ENCODE assay signal across 37 mouse cellular contexts in the genomic region with DNA sequence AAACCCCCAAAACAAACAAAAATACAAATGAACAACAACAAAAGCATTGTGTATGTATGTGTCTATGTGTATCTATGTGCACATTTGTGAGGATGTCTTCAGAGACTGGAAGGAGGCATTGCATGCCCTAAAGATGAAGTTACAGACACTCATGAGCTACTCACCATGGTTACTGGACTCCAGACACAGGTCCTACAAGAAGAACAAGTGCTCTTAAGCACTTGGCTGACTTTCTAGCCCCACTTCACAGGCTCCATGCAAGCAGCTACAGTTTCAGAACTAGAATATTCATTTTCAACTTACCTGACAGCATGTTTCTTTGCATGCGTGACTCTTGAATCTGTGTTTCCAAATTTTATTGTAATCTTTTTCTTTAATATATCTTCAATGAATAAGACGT. TPM values are rescaled to one million over a fixed set of nuclear protein-coding genes. Genes with fewer than 3 reads are reported as not detected.
"Had no signal": no experiment of that assay in that cellular context is flagged by ENCODE, and none has a peak within 500 bp of the region (broad histone marks: within the 10 kb centered on the region; RNA-seq: fewer than 3 reads in every experiment).

No protein-coding gene starts in this region.

- H3K9me3 ChIP-seq: heart, embryonic 10.5 days; heart, embryonic 12.5 days; hindbrain, embryonic 10.5 days; hindbrain, embryonic 12.5 days; intestine, embryonic 15.5 days; limb, embryonic 10.5 days had no signal

- H3K9ac ChIP-seq: heart, embryonic 12.5 days; hindbrain, embryonic 12.5 days; hindbrain, embryonic 14.5 days; intestine, embryonic 15.5 days; limb, embryonic 12.5 days had no signal

- DNase-seq: gastrocnemius, adult 2 months; gastrocnemius, postnatal 10 days; gastrocnemius, postnatal 25 days; heart, adult 18-20 months; heart, postnatal 10 days; heart, postnatal 4 days; kidney, adult 18-20 months; kidney, adult 8-10 months; kidney, postnatal 10 days; kidney, postnatal 25 days; kidney, postnatal 4 days had no signal

- H3K4me2 ChIP-seq: heart, embryonic 12.5 days; hindbrain, embryonic 12.5 days; hindbrain, embryonic 14.5 days; intestine, embryonic 15.5 days; limb, embryonic 12.5 days had no signal

- H3K36me3 ChIP-seq: heart, embryonic 10.5 days; heart, embryonic 12.5 days; hindbrain, embryonic 10.5 days; hindbrain, embryonic 12.5 days; intestine, embryonic 15.5 days; limb, embryonic 10.5 days; limb, embryonic 12.5 days had no signal

- H3K4me3 ChIP-seq: gastrocnemius, adult 2 months; heart, embryonic 10.5 days; heart, embryonic 12.5 days; hindbrain, embryonic 10.5 days; hindbrain, embryonic 12.5 days; intestine, embryonic 15.5 days; layer of hippocampus, adult 2 months; left cerebral cortex, adult 2 months; limb, embryonic 10.5 days; limb, embryonic 12.5 days had no signal

- H3K27ac ChIP-seq: gastrocnemius, adult 2 months; heart, embryonic 10.5 days; hindbrain, embryonic 10.5 days; hindbrain, embryonic 12.5 days; hindbrain, embryonic 14.5 days; intestine, embryonic 15.5 days; layer of hippocampus, adult 2 months; left cerebral cortex, adult 2 months; limb, embryonic 10.5 days; limb, embryonic 12.5 days had no signal

- H3K4me1 ChIP-seq: heart, embryonic 10.5 days; heart, embryonic 12.5 days; hindbrain, embryonic 10.5 days; hindbrain, embryonic 12.5 days; intestine, embryonic 15.5 days; limb, embryonic 10.5 days; limb, embryonic 12.5 days had no signal

- H3K27me3 ChIP-seq: heart, embryonic 12.5 days; hindbrain, embryonic 12.5 days; intestine, embryonic 15.5 days; limb, embryonic 12.5 days had no signal

- ATAC-seq: hindbrain, embryonic 16.5 days; inflammation-experienced regulatory T-cells, adult 6 months; intestine, embryonic 15.5 days; intestine, postnatal 0 days had no signal

RNA-seq across cellular contexts. Expression of gene Gm6614, which starts 24.6 kb away (rescaled TPM):
- total RNA-seq: gastrocnemius, adult 2 months; gastrocnemius, postnatal 10 days; gastrocnemius, postnatal 25 days; gastrocnemius, postnatal 4 days; granulocyte monocyte progenitor cell, adult 5-6 weeks; heart, adult 18-20 months; heart, adult 8-10 months; heart, postnatal 10 days; heart, postnatal 25 days; heart, postnatal 4 days; layer of hippocampus, adult 2 months; layer of hippocampus, postnatal 10 days; layer of hippocampus, postnatal 25 days; left cerebral cortex, adult 2 months; left cerebral cortex, postnatal 14 days; left cerebral cortex, postnatal 36 days had no signal
- polyA plus RNA-seq: frontal cortex, adult 2 months; heart, embryonic 10.5 days; heart, embryonic 12.5 days; heart, embryonic 14.5 days; heart, embryonic 16.5 days; hindbrain, embryonic 10.5 days; hindbrain, embryonic 12.5 days; hindbrain, embryonic 14.5 days; hindbrain, embryonic 16.5 days; inflammation-experienced regulatory T-cells, adult 6 months; intestine, embryonic 15.5 days; intestine, postnatal 0 days; kidney, embryonic 14.5 days; kidney, embryonic 16.5 days; limb, embryonic 10.5 days; limb, embryonic 12.5 days had no signal
